Mouse (Mus musculus) testis, adult 2 months (tissue): ENCODE data around the gene Mta1. TPM values are rescaled to one million over a fixed set of nuclear protein-coding genes. Genes with fewer than 3 reads are reported as not detected.
A peak's percentile ranks its signal among the peaks of the same experiment; 100 is the strongest.

ENCODE experiments used
- H3K27ac ChIP-seq: fragments of 200-500 bp; 2 replicates; pipeline ENCODE4 v1.5.1; 2012; ENCODE audit warnings: low read depth, low read length; ENCODE audit not compliant: control insufficient read depth, insufficient read depth
- H3K27me3 ChIP-seq: fragments of 200-500 bp; 2 replicates; pipeline ENCODE4 v1.6.1; 2012; ENCODE audit warnings: mild to moderate bottlenecking, low read length, moderate library complexity; ENCODE audit not compliant: control insufficient read depth, insufficient read depth
- H3K36me3 ChIP-seq: fragments of 200-500 bp; 2 replicates; pipeline ENCODE4 v1.6.1; 2012; ENCODE audit warnings: mild to moderate bottlenecking, low read length; ENCODE audit not compliant: control insufficient read depth, insufficient read depth
- H3K4me1 ChIP-seq: fragments of 200-500 bp; 2 replicates; pipeline ENCODE4 v1.6.1; 2012; ENCODE audit warnings: low read length; ENCODE audit not compliant: control insufficient read depth, insufficient read depth
- H3K4me3 ChIP-seq: fragments of 200-500 bp; 2 replicates; pipeline ENCODE4 v1.5.1; 2012; ENCODE audit warnings: low read depth, mild to moderate bottlenecking, low read length, moderate library complexity, mixed read lengths; ENCODE audit not compliant: control insufficient read depth
- CTCF ChIP-seq: fragments of 200-500 bp; IDR thresholded peaks from 2 replicates; pipeline ENCODE4 v1.5.1; 2012; ENCODE audit warnings: low read depth, mild to moderate bottlenecking, inconsistent platforms, low read length, moderate library complexity; ENCODE audit not compliant: control insufficient read depth, insufficient read depth, insufficient replicate concordance
- POLR2A ChIP-seq: fragments of 200-500 bp; IDR thresholded peaks from 2 replicates; pipeline ENCODE4 v1.6.1; 2012; ENCODE audit warnings: low read depth, mild to moderate bottlenecking, inconsistent platforms, low read length, moderate library complexity; ENCODE audit not compliant: control insufficient read depth
- polyA plus RNA-seq: library from polyadenylated mRNA; depleted of rRNA; stranded (reverse); fragments of >200 nt; gene quantifications from 2 replicates; pipeline ENCODE4 v1.2.3, GENCODE M21; 2012; rRNA removed

The Mta1 gene
- polyA plus RNA-seq = 57.9 and 63.9 TPM in 2 replicates

- TF ChIP-seq POLR2A (peak; percentile 35), CTCF (no peak)
- no peaks in the 10 kb centered on the region for H3K36me3 ChIP-seq
- H3K27me3 ChIP-seq = no peaks in the 10 kb centered on the region
- H3K27ac ChIP-seq = peak within 1 kb of the TSS; percentile 74
- H3K4me1 ChIP-seq = peaks cover 24% of the 10 kb centered on the region
- peak within 1 kb of the TSS; percentile 88 for H3K4me3 ChIP-seq
Observed at GRCm38 (mm10) chr12:113097749-113098281, at the start of gene Mta1. TSS of gene Mta1 (plus strand) at chr12:113098278.

- Histone ChIP-seq H3K36me3 (no peaks in the 10 kb centered on the region), H3K27ac (no peak overlapping the region), H3K4me3 (peak overlapping the region; percentile 70), H3K27me3 (no peaks in the 10 kb centered on the region), H3K4me1 (no peaks in the 10 kb centered on the region; the same call in 1 of the 2 replicates)
- TF ChIP-seq CTCF = no peak
- no peak for TF ChIP-seq POLR2A
Observed at GRCm38 (mm10) chr12:113049836-113050235, 48.2 kb upstream of the Mta1 start.

DNA sequence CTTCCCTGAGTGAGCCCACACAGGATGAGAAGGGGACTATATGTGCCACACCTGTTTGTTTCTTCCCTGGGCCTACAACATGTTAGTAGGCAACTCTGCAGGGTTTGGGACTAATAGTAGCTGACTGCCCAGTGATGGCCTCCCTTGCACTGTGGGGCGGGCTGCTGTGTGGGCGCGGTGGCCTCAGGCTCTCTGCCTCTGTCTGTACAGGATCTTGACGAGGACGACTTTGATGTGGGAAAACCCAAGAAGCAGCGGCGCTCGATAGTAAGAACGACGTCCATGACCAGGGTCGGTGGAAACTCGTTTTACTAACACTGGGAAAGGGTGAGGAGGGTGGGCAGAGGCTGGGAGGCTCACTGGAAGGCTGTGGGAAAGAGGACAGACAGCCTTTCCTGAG lies 47.4 kb upstream of the Mta1 start:
- no peak overlapping the region for H3K27ac ChIP-seq

GRCm38 (mm10) chr12:113051628-113052403 lies 46.3 kb upstream of the Mta1 start:
- no peaks in the 10 kb centered on the region for H3K27me3 ChIP-seq
- H3K4me1 ChIP-seq = no peaks in the 10 kb centered on the region; the same call in 1 of the 2 replicates
- H3K4me3 ChIP-seq = peak overlapping the region; percentile 70
- TF ChIP-seq CTCF = no peak
- TF ChIP-seq POLR2A = peak; percentile 51
- no peak overlapping the region for H3K27ac ChIP-seq
- H3K36me3 ChIP-seq = no peaks in the 10 kb centered on the region

More for the DNA sequence above, 47.4 kb upstream of the Mta1 start:
- Histone ChIP-seq H3K27me3 (no peaks in the 10 kb centered on the region), H3K4me1 (no peaks in the 10 kb centered on the region; the same call in 1 of the 2 replicates), H3K4me3 (peak overlapping the region; percentile 70), H3K36me3 (no peaks in the 10 kb centered on the region)
- no peak for TF ChIP-seq CTCF

GRCm38 (mm10) chr12:113056089-113056488 lies 42.0 kb upstream of the Mta1 start:
- TF ChIP-seq POLR2A = no peak
- TF ChIP-seq CTCF = no peak
- Histone ChIP-seq H3K36me3 (no peaks in the 10 kb centered on the region), H3K4me1 (no peaks in the 10 kb centered on the region; the same call in 1 of the 2 replicates), H3K27me3 (no peaks in the 10 kb centered on the region), H3K4me3 (no peak overlapping the region), H3K27ac (no peak overlapping the region)

DNA sequence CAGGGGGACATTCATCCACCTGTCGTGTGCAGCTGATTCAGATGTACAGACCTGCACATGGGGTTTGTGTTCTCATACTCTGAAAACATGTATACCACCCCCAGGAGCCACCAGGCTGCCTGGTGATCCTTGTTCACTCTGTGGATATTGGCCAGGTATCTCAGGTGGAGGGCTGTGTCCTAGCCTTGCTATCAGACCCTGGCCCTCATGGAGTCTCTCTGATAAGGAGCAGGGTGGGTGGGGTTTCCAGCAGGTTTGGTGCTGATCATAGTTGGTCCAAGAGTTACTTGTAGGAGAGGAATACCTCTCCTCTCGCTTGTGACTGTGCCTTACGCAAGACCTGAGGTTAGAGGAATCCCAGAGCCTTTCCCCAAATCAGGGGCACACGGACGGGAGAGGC lies 37.9 kb upstream of the Mta1 start:
- H3K36me3 ChIP-seq = no peaks in the 10 kb centered on the region
- TF ChIP-seq CTCF = no peak
- TF ChIP-seq POLR2A = no peak

GRCm38 (mm10) chr12:113061606-113062005 lies 36.5 kb upstream of the Mta1 start:
- Histone ChIP-seq H3K4me1 (no peaks in the 10 kb centered on the region; the same call in 1 of the 2 replicates), H3K27ac (no peak overlapping the region), H3K27me3 (no peaks in the 10 kb centered on the region), H3K36me3 (no peaks in the 10 kb centered on the region), H3K4me3 (no peak overlapping the region)
- TF ChIP-seq POLR2A (no peak), CTCF (no peak)

More for the DNA sequence above, 37.9 kb upstream of the Mta1 start:
- no peak overlapping the region for H3K27ac ChIP-seq
- no peaks in the 10 kb centered on the region for H3K27me3 ChIP-seq
- no peak overlapping the region for H3K4me3 ChIP-seq
- H3K4me1 ChIP-seq = no peaks in the 10 kb centered on the region; the same call in 1 of the 2 replicates
